Mouse (Mus musculus) sigmoid colon, adult 10 weeks (tissue): Measurements from ENCODE around the gene Ccdc71l. TPM values are rescaled to one million over a fixed set of nuclear protein-coding genes. Genes with fewer than 3 reads are reported as not detected.

Experiments
- polyA plus RNA-seq: library from polyadenylated mRNA; stranded (reverse); fragments of 350-450 nt; fragmentation: Illumina TruSeq; extraction: RNeasy Lipid Tissue Mini Kit (QIAGEN cat#74804); gene quantifications from one replicate; pipeline ENCODE4 v1.2.3, GENCODE M21; 2014; ENCODE audit warnings: low read depth, low replicate concordance

Gene Ccdc71l
- 83.1 TPM for polyA plus RNA-seq

DNA sequence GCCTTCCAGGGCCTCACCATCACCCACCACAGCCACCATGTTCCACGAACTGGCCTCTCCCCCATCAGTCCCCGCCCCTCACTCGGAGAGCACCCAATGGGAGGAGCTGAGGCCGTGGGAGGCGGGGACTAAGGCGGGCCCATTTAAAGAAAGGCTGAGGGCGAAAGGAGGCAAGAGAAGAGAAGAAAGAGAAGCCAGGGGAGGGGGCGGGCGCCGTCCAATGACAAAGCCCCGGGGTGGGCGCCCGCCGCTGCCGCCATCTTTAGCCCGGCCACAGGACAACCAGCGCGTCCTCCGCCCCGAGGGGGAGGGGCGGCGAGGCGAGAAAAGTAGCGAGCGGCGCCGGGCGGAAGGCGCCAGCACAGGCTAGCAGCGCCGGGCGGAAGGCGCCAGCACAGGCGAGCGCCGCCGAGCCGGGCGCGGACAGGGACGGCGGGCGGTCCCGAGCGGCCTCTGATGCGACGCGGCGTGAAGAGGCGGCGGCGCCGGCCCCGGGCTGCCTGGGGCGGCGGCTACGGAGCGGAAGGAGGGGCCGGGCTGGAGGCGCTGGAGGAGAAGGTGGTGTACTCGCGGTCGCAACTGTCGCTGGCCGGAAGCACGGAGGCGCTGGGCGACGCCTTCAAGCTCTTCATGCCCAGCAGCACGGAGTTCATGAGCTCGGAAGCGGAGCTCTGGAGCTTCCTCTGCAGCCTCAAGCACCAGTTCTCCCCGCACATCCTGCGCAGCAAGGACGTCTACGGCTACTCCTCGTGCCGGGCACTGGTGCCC, at the start of gene Ccdc71l:
Gene Ccdc71l, plus strand, starts transcription at position 177 of the 768 bp plus-strand sequence.

Other genes with a start within 250 kb of the Ccdc71l start
- gene Pik3cg, start 170.0 kb upstream of the Ccdc71l start, polyA plus RNA-seq, result 11.9 TPM